Mouse (Mus musculus): ENCODE measurements around the gene Stk32c.

GRCm38 (mm10) chr7:139246086-139246485 is 33.0 kb upstream of the Stk32c start:
- TF ChIP-seq CTCF (IDR thresholded peaks at IDR 0.05; ENCODE audit: low read depth), result no peak
- no peak for TF ChIP-seq EP300 (IDR thresholded peaks at IDR 0.05; ENCODE audit: low read depth)
